ENCODE assay signal across 17 mouse cellular contexts in genomic region chr10:79849941-79850628, GRCm38 (mm10). TPM values are rescaled to one million over a fixed set of nuclear protein-coding genes. Genes with fewer than 3 reads are reported as not detected.
DNase-seq lines count a peak whose midpoint lies in the region; ATAC-seq and TF ChIP-seq lines count a peak whose summit lies in the region.
"Had no signal": no experiment of that assay in that cellular context is flagged by ENCODE, and none has a peak within 500 bp of the region (broad histone marks: within the 10 kb centered on the region; RNA-seq: fewer than 3 reads in every experiment).

No protein-coding gene starts in this region.

- no peak overlapping the region for H3K4me2 ChIP-seq in heart, embryonic 11.5 days
- H3K4me2 ChIP-seq: forebrain, embryonic 12.5 days had no signal

- no peak for DNase-seq in heart, postnatal 4 days
- peak; percentile 22 to 24 for DNase-seq in lung, postnatal 4 days
- DNase-seq in lung, adult 2 months: no peak
- DNase-seq in naive thymus-derived CD4-positive, alpha-beta T cell, adult 2 months (ENCODE audit: low read depth): peak; percentile 65
- DNase-seq in T-cell, adult 2 months (ENCODE audit: low spot score): no peak
- no peak for DNase-seq in liver
- DNase-seq: adrenal gland, postnatal 25 days; gastrocnemius, adult 2 months; kidney, adult 9 months; layer of hippocampus, adult 9-11 months; retina, postnatal 1 day had no signal

- no peaks in the 10 kb centered on the region for H3K9me3 ChIP-seq in heart, embryonic 11.5 days (replicated peaks; ENCODE audit: control insufficient read depth, low read length)
- no peaks in the 10 kb centered on the region for H3K9me3 ChIP-seq in E14TG2a.4 (ENCODE audit: low read length)
- H3K9me3 ChIP-seq: forebrain, embryonic 12.5 days had no signal

- H3K36me3 ChIP-seq in heart, embryonic 11.5 days (ENCODE audit: control insufficient read depth, insufficient read depth, low read length): no peaks in the 10 kb centered on the region
- peaks cover 6% of the 10 kb centered on the region for H3K36me3 ChIP-seq in E14TG2a.4 (ENCODE audit: insufficient read depth, low read length)
- H3K36me3 ChIP-seq: forebrain, embryonic 12.5 days had no signal

- H3K4me3 ChIP-seq in heart, embryonic 11.5 days (ENCODE audit: low read depth, low read length): no peak overlapping the region
- no peak overlapping the region for H3K4me3 ChIP-seq in lung, adult 2 months (replicated peaks; ENCODE audit: extremely low read depth, low read depth, low read length)
- peak overlapping the region; percentile 20 for H3K4me3 ChIP-seq in E14TG2a.4 (replicated peaks; ENCODE audit: low read length)
- H3K4me3 ChIP-seq: forebrain, embryonic 12.5 days; gastrocnemius, adult 2 months had no signal

- WGBS in heart, embryonic 11.5 days (ENCODE audit: insufficient replicate concordance): 76% methylated on average over 8 of the region's 8 CpGs
- 54% methylated on average over 8 of the region's 8 CpGs for WGBS in lung, adult 2 months

- H3K27ac ChIP-seq in heart, embryonic 11.5 days (ENCODE audit: low read depth, low read length): peak overlapping the region; percentile 29
- H3K27ac ChIP-seq: forebrain, embryonic 12.5 days had no signal

- H3K9ac ChIP-seq in heart, embryonic 11.5 days (ENCODE audit: low read depth, low read length): no peak overlapping the region; the same call in 1 of the 2 replicates
- H3K9ac ChIP-seq: forebrain, embryonic 12.5 days had no signal

- peaks cover 29% of the 10 kb centered on the region for H3K4me1 ChIP-seq in heart, embryonic 11.5 days (ENCODE audit: control insufficient read depth, insufficient read depth, low read length)
- peaks cover 13% of the 10 kb centered on the region for H3K4me1 ChIP-seq in lung, adult 2 months (ENCODE audit: control insufficient read depth, insufficient read depth, low read length)
- H3K4me1 ChIP-seq in E14TG2a.4 (replicated peaks; ENCODE audit: low read depth, low read length): peaks cover 57% of the 10 kb centered on the region

- TF ChIP-seq CTCF in lung, adult 2 months (IDR thresholded peaks at IDR 0.05; ENCODE audit: insufficient read depth, low read length): no peak
- no peak for TF ChIP-seq CTCF in E14TG2a.4 (conservative IDR thresholded peaks at IDR 0.05; ENCODE audit: low read length)

- no peak for ATAC-seq in heart, embryonic 11.5 days (replicated peaks; ENCODE audit: insufficient number of reproducible peaks, low FRiP score, low TSS enrichment)

- no peak for TF ChIP-seq POLR2A in lung, adult 2 months (IDR thresholded peaks at IDR 0.05; ENCODE audit: borderline replicate concordance, extremely low read depth, low read depth, low read length)

- no peaks in the 10 kb centered on the region for H3K27me3 ChIP-seq in heart, embryonic 11.5 days (ENCODE audit: control insufficient read depth, insufficient read depth, low read length)
- H3K27me3 ChIP-seq in E14TG2a.4 (ENCODE audit: insufficient read depth, low read length): no peaks in the 10 kb centered on the region
- H3K27me3 ChIP-seq: CH12.LX; forebrain, embryonic 12.5 days had no signal

RNA-seq across cellular contexts. Expression of gene Ptbp1, which starts 4.1 kb away (rescaled TPM):
- polyA plus RNA-seq in heart, embryonic 11.5 days (2014; fragmentation: Nextera tagmentation; extraction: Ambion mirVana): 112 TPM in 2 replicates
- total RNA-seq in heart, postnatal 4 days (2021): 100 to 1,000 TPM; 167 to 182 TPM
- 224 and 265 TPM in 2 replicates for polyA plus RNA-seq in lung, adult 2 months (2012; rRNA removed)

RNA-seq across cellular contexts. Expression of gene Prtn3, which starts 24.2 kb away (rescaled TPM):
- 2.5 and 3.9 TPM in 2 replicates for polyA plus RNA-seq in heart, embryonic 11.5 days (2014; fragmentation: Nextera tagmentation; extraction: Ambion mirVana)
- not detected for total RNA-seq in heart, postnatal 4 days (2021)
- 3.6 and 5.0 TPM in 2 replicates for polyA plus RNA-seq in lung, adult 2 months (2012; rRNA removed)
- total RNA-seq: adrenal gland, postnatal 25 days; gastrocnemius, adult 2 months had no signal

RNA-seq across cellular contexts. Expression of gene Plppr3, which starts 24.3 kb away (rescaled TPM):
- polyA plus RNA-seq in heart, embryonic 11.5 days (2014; fragmentation: Nextera tagmentation; extraction: Ambion mirVana): 14.1 and 14.3 TPM in 2 replicates
- total RNA-seq in heart, postnatal 4 days (2021): 1 to 10 TPM; 2.5 to 2.9 TPM
- 8.4 and 8.9 TPM in 2 replicates for polyA plus RNA-seq in lung, adult 2 months (2012; rRNA removed)

RNA-seq across cellular contexts. Expression of gene Misp, which starts 29.3 kb away (rescaled TPM):
- 0.63 and 0.89 TPM in 2 replicates for polyA plus RNA-seq in heart, embryonic 11.5 days (2014; fragmentation: Nextera tagmentation; extraction: Ambion mirVana)
- total RNA-seq in heart, postnatal 4 days (2021): under 1 TPM; 0.14 to 0.45 TPM
- polyA plus RNA-seq in lung, adult 2 months (2012; rRNA removed): 4.0 and 4.8 TPM in 2 replicates
- total RNA-seq: CH12.LX; gastrocnemius, adult 2 months; hematopoietic stem cell, adult 5-6 weeks had no signal

RNA-seq across cellular contexts. Expression of gene Elane, which starts 36.0 kb away (rescaled TPM):
- 0.31 and 0.49 TPM in 2 replicates for polyA plus RNA-seq in heart, embryonic 11.5 days (2014; fragmentation: Nextera tagmentation; extraction: Ambion mirVana)
- not detected for total RNA-seq in heart, postnatal 4 days (2021)
- polyA plus RNA-seq in lung, adult 2 months (2012; rRNA removed): 0.11 and 0.85 TPM in 2 replicates
- total RNA-seq: adrenal gland, postnatal 25 days; CH12.LX; gastrocnemius, adult 2 months had no signal
- polyA plus RNA-seq: forebrain, embryonic 12.5 days; urinary bladder, adult 2 months had no signal

Comparison
In these comparisons a context has a peak if more than half of its experiments do, and no peak if none do; other contexts are left out.
1. DNase-seq: peak in lung, postnatal 4 days (2 of 2) and naive thymus-derived CD4-positive, alpha-beta T cell, adult 2 months (single experiment); none in heart, postnatal 4 days (single experiment), lung, adult 2 months (single experiment), T-cell, adult 2 months (single experiment) and liver (single experiment).